Mouse (Mus musculus) cerebellum, adult 18-20 months (tissue): Measurements from ENCODE around the gene Rem1.
A peak's percentile ranks its signal among the peaks of the same experiment; 100 is the strongest.

ENCODE experiments used
- DNase-seq, 2 experiments: peaks; one replicate each; pipeline ENCODE4 v3.0.0; 2021

The Rem1 gene

DNA sequence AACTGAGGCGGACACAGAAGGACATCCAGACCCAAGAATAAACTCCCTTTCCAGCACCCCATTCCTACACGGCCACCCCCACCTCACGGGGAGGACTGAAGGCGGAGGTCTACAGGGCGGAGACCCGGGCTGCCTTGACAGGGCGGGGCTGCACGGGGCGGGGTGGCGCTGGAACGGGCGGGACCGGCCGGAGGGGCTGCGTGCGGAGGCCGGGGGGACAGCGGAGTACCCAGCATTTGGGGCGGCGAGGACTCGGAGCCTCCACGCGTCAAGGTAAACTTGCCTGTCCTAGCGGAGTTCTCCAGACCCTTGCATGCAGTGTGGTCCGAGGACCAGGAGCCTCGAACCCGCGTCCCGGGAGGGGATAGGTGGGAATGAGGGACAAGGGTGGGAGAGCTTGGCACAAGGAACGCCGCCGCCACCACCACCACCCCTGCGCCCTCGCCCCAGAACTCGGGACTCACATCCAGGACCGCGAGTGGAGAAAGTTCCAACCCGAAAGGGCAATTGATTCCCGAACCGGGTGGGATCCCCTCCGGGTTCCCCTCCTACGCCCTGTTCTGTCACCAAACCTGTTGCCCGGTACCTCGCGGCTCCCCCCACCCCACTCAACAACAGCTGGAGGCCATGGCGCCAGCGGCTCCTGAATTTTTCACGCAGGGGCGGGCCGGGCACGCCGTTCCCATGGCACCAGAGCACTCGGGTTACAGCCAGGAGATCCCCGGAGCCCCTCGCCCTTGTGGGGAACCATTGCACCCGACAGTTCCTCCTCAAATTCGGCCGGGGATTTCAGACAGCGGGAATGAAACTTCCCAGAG, at the start of gene Rem1:
Gene Rem1 (plus strand): TSS at position 178 of the 818 bp plus-strand sequence.
- DNase-seq = no peak

DNA sequence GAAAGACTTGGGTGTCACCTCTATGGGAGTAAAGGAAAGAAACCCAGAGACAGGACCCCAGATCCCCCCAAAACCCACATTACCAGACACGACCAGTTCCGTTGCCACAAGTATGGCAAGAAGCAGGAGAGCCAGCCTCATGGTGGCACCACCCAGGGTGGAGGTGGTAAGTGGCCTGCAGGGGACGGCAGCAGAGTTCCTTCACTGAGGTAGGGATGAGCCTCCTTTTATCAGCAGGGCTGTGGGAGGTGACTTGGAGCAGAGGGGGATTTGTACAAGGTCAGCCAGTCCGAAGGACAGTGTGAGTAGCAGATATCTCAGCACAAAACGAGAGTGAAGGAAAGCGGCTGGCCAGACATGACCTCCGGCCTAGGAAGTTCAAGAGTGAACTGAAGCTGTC, 46.6 kb upstream of the Rem1 start, which contains the start of gene Defb19:
Gene Defb19 (minus strand): TSS at position 206 of the 400 bp plus-strand sequence.
- DNase-seq = no peak

DNA sequence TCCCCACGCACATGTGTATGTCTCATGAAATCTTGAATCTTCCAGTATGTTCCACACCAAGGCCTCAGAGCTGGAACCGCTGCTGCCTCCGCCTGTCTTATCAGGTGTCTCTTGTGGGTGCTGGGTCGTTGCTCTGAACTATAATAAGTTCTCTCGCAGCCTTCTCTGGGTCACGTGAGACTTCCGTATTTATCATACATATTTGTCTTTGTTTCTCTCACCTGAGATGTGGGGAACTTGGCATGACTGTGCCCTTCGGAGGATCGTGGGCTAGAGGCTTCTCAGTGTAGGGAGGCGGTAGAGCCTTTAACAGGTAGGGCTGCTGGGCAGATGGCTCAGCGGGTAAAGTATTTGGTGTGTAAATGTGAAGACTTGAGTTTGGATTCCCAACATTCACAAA, 46.1 kb upstream of the Rem1 start:
- no peak for DNase-seq

DNA sequence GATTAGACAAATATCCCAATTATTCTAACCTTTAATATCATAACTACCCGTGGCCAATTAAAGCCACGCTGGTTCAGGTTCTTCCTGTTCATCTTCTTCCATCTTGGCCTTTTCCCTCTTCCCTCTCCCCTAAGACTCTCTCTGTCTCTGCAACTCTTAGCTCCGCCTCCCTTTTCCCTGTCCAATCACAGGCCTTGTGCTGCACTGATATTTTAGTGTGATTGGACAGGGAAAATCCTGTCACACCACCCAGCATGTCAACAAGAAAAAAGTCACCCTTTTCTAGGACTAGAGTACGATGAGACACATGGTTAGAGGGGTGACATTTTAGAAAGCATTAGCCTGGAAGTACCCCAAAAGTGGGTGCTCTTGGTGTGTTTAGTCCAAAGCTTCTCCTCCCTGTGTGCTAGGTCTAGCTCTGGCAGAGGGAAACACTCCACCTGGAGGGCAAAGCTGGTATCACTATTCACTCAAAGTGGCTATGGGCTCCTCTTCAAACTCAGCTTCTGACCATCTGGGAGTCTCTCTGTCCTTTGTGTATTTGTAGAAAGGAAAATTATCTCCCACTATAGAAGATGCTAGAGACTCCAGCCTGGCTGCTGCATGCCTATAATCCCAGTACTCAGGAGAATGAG, 39.7 kb upstream of the Rem1 start:
- peak in 1 of 2 experiments; percentile 6 for DNase-seq

GRCm38 (mm10) chr2:152588450-152588849, 38.3 kb upstream of the Rem1 start:
- DNase-seq = no peak

DNA sequence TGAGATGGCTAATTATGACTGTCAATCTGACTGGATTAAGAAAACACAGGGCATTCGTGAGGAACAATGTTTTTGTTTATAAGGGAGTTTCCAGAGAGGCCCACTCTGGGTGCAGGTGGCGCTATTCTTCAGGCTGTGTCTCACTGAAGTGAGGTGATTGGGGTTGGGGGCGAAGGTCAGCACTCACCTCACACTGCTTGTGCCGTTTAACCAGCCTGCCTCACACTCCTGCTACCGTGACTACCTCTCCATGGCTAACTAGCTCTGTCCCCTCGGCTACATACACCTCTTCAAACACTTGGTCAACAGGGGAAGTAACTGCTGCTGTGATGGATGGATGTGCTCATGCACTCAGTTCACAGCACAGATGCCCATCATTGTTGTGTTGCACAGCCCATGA, 37.7 kb upstream of the Rem1 start:
- no peak for DNase-seq

DNA sequence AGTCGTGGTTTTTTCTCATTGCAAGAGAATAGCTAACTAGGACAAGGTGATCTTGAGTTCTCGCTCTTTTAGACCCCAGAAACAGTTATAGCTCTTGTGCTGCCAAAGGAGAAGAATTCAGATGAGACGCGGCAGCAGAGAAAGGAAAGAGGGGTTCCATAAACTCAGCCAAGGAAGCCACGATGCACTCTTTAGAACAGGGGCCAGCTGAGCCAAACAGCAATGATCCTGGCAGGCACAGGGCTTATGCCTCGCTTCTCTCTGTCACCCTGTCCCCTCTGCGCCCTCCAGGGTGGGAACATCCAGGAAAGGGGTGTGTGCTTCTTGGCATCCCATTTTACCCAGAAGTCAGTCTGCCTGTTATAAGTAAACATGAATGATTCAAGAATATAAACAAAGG, 27.5 kb upstream of the Rem1 start, which contains the start of gene Defb45:
Gene Defb45 (minus strand): TSS at position 101 of the 400 bp plus-strand sequence.
- no peak for DNase-seq

DNA sequence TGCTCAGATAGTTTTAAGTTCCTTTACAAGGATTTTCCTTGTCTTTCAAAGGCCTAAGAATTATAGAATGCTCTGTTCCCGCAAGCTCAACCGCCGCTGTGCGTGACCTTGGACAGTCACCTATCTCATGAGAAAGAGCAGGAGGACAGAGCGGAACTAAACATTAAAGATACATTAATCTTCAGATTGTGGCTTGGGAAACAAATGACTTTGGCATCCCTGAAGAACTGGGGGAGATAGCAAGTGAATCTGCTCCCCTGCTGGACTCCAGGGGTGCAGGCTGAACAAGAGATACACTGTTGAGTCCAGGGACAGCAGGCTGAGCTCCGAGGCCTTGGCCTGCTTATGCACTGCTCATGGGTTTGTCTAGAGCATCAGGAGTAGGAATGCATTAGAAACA, 26.7 kb upstream of the Rem1 start:
- DNase-seq = no peak

DNA sequence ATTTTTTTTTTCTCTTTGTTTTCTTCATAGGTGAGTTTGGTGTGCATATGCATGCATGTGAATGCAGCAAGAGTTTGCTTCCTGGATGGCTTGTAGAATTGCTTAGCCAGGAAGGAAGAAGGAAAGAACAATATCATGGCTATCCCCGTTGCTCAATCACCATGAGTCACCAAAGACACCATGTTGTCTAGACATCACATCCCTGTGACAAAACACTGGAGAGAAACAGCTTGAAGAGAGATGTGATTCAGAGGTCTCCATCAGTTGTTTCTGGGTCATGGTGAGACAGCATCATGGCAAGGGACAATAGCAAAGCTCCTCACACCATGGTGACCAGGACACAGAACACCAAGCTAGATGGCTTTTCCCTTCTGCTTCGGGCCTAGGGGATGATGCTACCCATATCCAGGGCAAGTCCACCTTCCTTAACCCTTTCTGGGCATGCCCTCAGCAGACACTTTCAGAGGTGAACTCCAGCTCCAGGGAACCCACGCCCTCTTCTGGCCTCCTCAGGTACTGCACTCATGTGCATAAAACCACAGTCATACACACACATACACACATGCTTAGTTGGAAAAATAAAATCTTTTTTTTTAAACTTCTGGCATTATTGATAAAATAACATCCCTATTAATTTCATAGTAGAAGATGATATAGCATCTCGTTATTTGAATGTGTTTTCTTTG, 25.3 kb upstream of the Rem1 start:
- DNase-seq = no peak

- DNase-seq = peak; percentile 11 to 21
Observed at GRCm38 (mm10) chr2:152604057-152604456, 22.7 kb upstream of the Rem1 start, which contains the start of gene Defb36. Gene Defb36, plus strand, starts transcription at chr2:152604327.

DNA sequence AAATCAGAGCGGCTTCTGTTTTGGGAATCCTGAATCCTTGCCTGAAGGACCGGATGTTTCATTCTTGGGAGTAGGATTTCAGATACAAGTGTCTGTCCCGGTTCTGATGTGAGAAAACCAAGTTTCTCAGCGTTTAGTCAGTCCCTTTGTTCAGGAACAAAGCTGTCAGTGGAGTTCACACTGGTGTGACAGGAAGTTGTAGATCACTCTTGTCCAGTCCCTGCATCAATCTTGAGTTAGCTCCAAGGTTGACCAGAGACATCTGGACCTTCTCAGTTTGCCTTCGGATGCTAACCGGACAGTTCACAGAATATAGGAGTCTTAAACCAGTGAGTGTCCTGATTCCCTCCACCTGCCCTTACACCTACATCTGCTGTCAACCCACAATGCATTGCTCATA, 19.0 kb upstream of the Rem1 start:
- DNase-seq = no peak

- no peak for DNase-seq
Observed at GRCm38 (mm10) chr2:152608719-152609118, 18.0 kb upstream of the Rem1 start.

GRCm38 (mm10) chr2:152612193-152612592, 14.6 kb upstream of the Rem1 start:
- DNase-seq = no peak

GRCm38 (mm10) chr2:152615563-152615962, 11.2 kb upstream of the Rem1 start:
- peak; percentile 12 to 13 for DNase-seq

GRCm38 (mm10) chr2:152616470-152616869, 10.3 kb upstream of the Rem1 start:
- no peak for DNase-seq

DNA sequence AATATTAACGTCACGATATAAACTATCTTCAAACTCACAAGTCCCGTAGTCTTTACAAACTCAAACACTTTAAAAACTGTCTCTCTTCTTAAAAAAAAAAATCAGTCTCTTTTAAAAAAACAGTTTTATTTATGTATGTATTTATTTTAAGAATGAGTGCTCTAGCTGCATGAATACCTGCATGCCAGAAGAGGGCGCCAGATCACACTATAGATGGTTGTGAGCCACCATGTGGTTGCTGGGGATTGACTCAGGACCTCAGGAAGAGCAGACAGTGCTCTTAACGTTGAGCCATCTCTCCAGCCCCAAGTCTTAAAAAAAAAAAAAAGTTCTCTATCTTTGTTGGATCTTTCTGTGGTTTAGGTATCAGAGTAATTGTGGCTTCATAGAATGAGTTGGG, 9.4 kb upstream of the Rem1 start:
- peak in 1 of 2 experiments; percentile 7 for DNase-seq

DNA sequence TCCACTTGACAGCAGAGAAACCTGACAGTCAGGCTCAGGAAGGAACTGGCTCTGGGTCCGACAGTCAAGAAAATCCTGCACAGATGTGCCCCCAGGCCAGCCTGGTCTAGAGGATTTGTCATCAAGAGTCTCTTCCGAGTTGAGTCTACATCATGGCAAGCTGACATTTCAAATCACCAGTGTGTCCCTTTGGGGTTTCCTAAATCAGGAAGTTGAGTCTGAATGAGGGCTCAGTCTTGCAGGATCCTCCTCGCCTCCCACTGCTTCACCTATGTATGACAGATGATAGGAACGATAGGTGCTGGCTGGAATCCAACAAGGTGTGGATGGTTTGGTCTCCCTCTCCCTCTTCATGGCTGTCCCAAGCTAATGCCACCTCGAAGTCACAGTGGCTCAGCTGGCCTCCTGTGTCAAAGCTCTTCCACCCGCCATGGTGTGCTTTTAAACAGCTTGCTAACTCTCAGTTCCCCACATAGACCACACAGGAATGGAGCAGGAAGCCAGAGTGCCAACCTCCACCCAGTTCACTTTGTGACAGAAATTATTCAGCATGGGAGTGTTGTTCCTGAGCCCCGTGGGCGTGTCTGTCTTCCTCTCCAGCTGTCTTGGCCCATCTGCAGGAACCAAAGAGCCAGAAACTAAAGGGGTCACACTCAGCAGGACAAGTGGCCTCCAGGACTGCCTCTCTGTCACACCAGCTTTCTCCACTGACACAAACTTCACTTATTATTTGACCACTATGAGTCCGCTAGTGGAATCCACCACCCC, 6.2 kb upstream of the Rem1 start:
- DNase-seq = no peak

- DNase-seq = no peak
Observed at GRCm38 (mm10) chr2:152622151-152622550, 4.6 kb upstream of the Rem1 start.

DNA sequence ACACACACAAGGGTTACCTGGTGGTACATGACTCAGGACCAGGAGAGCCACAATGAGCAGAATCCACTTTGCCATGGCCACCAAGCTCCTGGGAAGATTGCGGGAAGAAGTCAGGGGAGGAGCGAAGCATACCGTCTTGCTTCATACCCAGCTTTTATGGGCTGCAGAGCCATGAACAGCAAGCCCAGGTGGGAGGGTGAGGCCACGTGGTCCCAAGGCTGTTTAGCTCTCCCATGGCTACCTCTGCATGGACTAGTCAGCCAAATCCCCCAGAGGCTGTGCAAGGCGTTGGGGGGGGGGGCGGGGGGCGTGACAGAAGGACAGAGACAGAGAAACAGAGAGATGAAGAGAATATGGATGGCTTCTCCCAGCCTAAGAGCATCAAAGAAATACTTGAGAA, 3.8 kb upstream of the Rem1 start, which contains the start of gene Defb25:
Gene Defb25 (minus strand): TSS at position 101 of the 400 bp plus-strand sequence.
- no peak for DNase-seq

DNA sequence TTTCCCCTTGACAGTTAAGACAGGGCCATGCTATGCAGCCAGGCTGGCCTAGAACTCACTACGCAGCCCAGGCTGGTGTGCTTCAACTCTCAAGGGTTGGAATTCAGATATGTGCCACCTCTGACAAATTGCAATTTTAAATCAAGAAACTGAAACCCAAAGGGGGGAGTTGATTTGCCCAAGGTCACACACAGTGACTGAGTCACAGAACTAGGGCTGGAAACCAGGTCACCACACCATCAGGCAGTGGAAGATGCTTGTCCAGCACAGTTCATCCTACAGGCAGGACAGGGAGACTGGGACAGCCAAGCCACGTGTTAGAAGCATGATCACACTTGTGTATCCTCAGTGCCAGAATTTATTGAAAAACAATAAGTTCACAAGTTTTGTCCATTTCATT, 2.2 kb upstream of the Rem1 start:
- no peak for DNase-seq

DNA sequence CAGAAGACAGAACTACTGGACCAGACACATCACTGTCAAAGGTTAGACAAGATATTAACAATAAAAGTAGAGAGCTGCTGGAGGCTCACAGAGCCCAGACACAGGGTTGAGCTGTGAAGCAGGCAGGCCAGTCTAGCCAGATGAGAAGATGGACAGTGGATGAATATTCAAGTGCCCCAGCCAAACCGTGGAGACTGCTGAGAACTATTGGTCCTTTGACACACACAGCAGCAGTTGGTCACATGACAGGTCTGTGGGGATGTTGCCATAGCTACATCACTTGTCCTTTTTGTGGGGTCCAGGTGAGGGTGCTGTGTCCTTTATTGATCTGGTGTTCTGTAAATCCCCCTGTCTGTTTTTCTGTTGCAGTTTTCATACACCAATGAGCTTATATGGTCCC, 1.5 kb upstream of the Rem1 start:
- no peak for DNase-seq

GRCm38 (mm10) chr2:152628066-152628465, 1.3 kb downstream of the Rem1 start:
- DNase-seq = no peak

- no peak for DNase-seq
Observed at GRCm38 (mm10) chr2:152629239-152629638, 2.5 kb downstream of the Rem1 start.
